Comparison of ENCODE assay signal across 21 mouse cellular contexts in the genomic region with DNA sequence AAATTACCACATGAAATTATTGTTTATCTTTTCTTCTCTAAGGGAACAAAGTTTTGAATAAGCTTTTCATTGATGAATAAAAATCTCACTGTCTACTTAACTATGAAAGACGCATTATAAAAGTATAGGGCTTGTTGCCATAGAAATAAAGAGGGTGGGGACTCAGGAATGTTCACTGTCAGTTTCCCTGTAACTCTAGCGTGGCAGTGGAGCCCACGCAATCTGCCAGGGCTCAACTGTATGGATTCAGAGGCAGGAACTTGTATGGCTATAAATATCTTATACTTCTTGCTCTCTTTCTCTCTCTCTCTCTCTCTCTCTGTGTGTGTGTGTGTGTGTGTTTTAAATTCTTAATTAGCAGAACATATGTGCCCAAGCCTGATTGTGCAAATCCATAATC.
A peak's percentile ranks its signal among the peaks of the same experiment; 100 is the strongest.
DNase-seq lines count a peak whose midpoint lies in the region; ATAC-seq and TF ChIP-seq lines count a peak whose summit lies in the region.
"Had no signal": no experiment of that assay in that cellular context is flagged by ENCODE, and none has a peak within 500 bp of the region (broad histone marks: within the 10 kb centered on the region; RNA-seq: fewer than 3 reads in every experiment).

No protein-coding gene starts in this region.

- TF ChIP-seq CTCF in embryonic fibroblast, embryonic 13.5 days (IDR thresholded peaks at IDR 0.05; ENCODE audit: borderline replicate concordance, insufficient read depth, low read length), result no peak

- no peak for TF ChIP-seq POLR2A in embryonic fibroblast, embryonic 13.5 days (IDR thresholded peaks at IDR 0.05; ENCODE audit: low read depth, low read length)

- no peak overlapping the region for H3K4me2 ChIP-seq in embryonic facial prominence, embryonic 13.5 days
- H3K4me2 ChIP-seq: forebrain, embryonic 15.5 days; hindbrain, embryonic 12.5 days had no signal

- 0 out of 2 replicates have a peak, but pooled peaks have one; percentile 50 for ATAC-seq in frontal cortex, adult (ENCODE audit: low TSS enrichment)
- no peak for ATAC-seq in embryonic facial prominence, embryonic 13.5 days (ENCODE audit: insufficient number of reproducible peaks, insufficient read depth, low FRiP score, low TSS enrichment, low read depth)
- ATAC-seq: forebrain, embryonic 15.5 days; hindbrain, embryonic 16.5 days; inflammation-experienced regulatory T-cells, adult 6 months; intestine, postnatal 0 days had no signal

- 43% methylated on average over 3 of the region's 3 CpGs for WGBS in embryonic facial prominence, embryonic 13.5 days

- no peak overlapping the region for H3K9ac ChIP-seq in embryonic facial prominence, embryonic 13.5 days
- H3K9ac ChIP-seq: forebrain, embryonic 15.5 days; hindbrain, embryonic 12.5 days had no signal

- H3K4me1 ChIP-seq in embryonic facial prominence, embryonic 13.5 days, result peaks cover 12% of the 10 kb centered on the region; the same call in 1 of the 2 replicates
- H3K4me1 ChIP-seq in embryonic fibroblast, embryonic 13.5 days (ENCODE audit: control insufficient read depth, insufficient read depth, low read length), result no peaks in the 10 kb centered on the region
- H3K4me1 ChIP-seq: hindbrain, embryonic 12.5 days had no signal

- H3K4me3 ChIP-seq in embryonic facial prominence, embryonic 13.5 days, result no peak overlapping the region
- no peak overlapping the region for H3K4me3 ChIP-seq in embryonic fibroblast, embryonic 13.5 days (ENCODE audit: insufficient read depth, low read length)
- H3K4me3 ChIP-seq: forebrain, embryonic 15.5 days; heart, embryonic 10.5 days; hindbrain, embryonic 12.5 days had no signal

- DNase-seq in frontal cortex, postnatal 25 days (ENCODE audit: low spot score in 2 of 2), result no peak
- DNase-seq in right cerebral cortex, adult 2 months (ENCODE audit: low spot score in 2 of 2), result peak; percentile 8 to 13
- no peak for DNase-seq in right cerebral cortex, postnatal 25 days
- DNase-seq in cerebellum, adult 8-10 months, result no peak
- DNase-seq: adrenal gland, adult 2 months; adrenal gland, postnatal 25 days; cerebellum, adult 11 months; cerebellum, adult 9-10 months; cerebellum, postnatal 25 days; heart, adult 18-20 months; heart, postnatal 10 days; heart, postnatal 4 days had no signal

- peak overlapping the region; percentile 55 for H3K27ac ChIP-seq in embryonic facial prominence, embryonic 13.5 days
- H3K27ac ChIP-seq in embryonic fibroblast, embryonic 13.5 days (ENCODE audit: insufficient read depth, low read length), result peak overlapping the region; percentile 72; the same call in 1 of the 2 replicates
- H3K27ac ChIP-seq: forebrain, embryonic 15.5 days; heart, embryonic 10.5 days; hindbrain, embryonic 12.5 days had no signal

- H3K9me3 ChIP-seq in embryonic facial prominence, embryonic 13.5 days, result no peaks in the 10 kb centered on the region
- H3K9me3 ChIP-seq: forebrain, embryonic 15.5 days; heart, embryonic 10.5 days; hindbrain, embryonic 12.5 days had no signal

- no peaks in the 10 kb centered on the region for H3K27me3 ChIP-seq in embryonic facial prominence, embryonic 13.5 days
- H3K27me3 ChIP-seq: forebrain, embryonic 15.5 days; hindbrain, embryonic 12.5 days had no signal

- H3K36me3 ChIP-seq in embryonic facial prominence, embryonic 13.5 days, result no peaks in the 10 kb centered on the region
- H3K36me3 ChIP-seq: forebrain, embryonic 15.5 days; heart, embryonic 10.5 days; hindbrain, embryonic 12.5 days had no signal

Comparison
In these comparisons a context has a peak if more than half of its experiments do, and no peak if none do; other contexts are left out.
1. DNase-seq: peak in right cerebral cortex, adult 2 months (2 of 2); none in frontal cortex, postnatal 25 days (0 of 2), right cerebral cortex, postnatal 25 days (single experiment) and cerebellum, adult 8-10 months (single experiment).